Mouse (Mus musculus): ENCODE data around the gene Fam53b. TPM values are rescaled to one million over a fixed set of nuclear protein-coding genes. Genes with fewer than 3 reads are reported as not detected.

Fam53b gene
- polyA plus RNA-seq, 1 experiment from 2014 or later: 20.4 TPM

DNA sequence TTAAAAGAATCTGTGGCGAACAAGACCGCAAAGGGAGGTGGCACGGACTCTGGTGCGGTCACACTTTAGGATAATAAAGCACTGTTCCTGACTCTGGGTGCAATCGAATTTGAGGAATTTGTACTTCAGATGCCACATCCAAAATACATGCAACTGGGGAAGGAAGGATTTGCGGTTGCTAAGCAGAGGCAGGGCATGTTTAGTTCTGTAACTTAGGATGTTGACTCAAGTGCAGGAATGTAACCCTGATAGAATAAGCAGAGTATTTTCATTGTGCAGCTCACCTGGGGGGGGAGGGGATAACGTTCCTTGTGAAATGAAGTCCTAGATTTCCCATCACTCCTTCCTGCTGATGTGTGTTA, 384 bp upstream of the Fam53b start:
- H3K27me3 ChIP-seq (replicated peaks; ENCODE audit: control insufficient read depth, insufficient read depth, low read length): no peaks in the 10 kb centered on the region
- H3K27ac ChIP-seq (ENCODE audit: low read depth): peak overlapping the region; percentile 90; the same call in 1 of the 2 replicates
- no peak for ATAC-seq (replicated peaks; ENCODE audit: low FRiP score, low TSS enrichment, low read depth)
- peak overlapping the region; percentile 76 for H3K4me3 ChIP-seq (ENCODE audit: low read depth, low read length)
- no peaks in the 10 kb centered on the region for H3K9me3 ChIP-seq (ENCODE audit: control insufficient read depth, low read length)
- no peaks in the 10 kb centered on the region for H3K36me3 ChIP-seq (ENCODE audit: control insufficient read depth, insufficient read depth, low read length)
- WGBS: 2% methylated on average over 7 of the region's 7 CpGs
- no peak for DNase-seq (ENCODE audit: low spot score)
- peaks cover 35% of the 10 kb centered on the region for H3K4me1 ChIP-seq (replicated peaks; ENCODE audit: control insufficient read depth, insufficient read depth, low read length)
- peak overlapping the region; percentile 87 for H3K4me2 ChIP-seq (ENCODE audit: low read length)
- peak overlapping the region; percentile 78 for H3K9ac ChIP-seq (ENCODE audit: low read length)

GRCm38 (mm10) chr7:132812619-132813415, 869 bp downstream of the Fam53b start:
- DNase-seq (ENCODE audit: low spot score) (peak; percentile 84), ATAC-seq (replicated peaks; ENCODE audit: low FRiP score, low TSS enrichment, low read depth) (peak; percentile 28; the same call in 1 of the 2 replicates)
- peak overlapping the region; percentile 90 for H3K27ac ChIP-seq (ENCODE audit: low read depth)
- peaks cover 47% of the 10 kb centered on the region for H3K4me1 ChIP-seq (replicated peaks; ENCODE audit: control insufficient read depth, insufficient read depth, low read length)
- peak overlapping the region; percentile 76 for H3K4me3 ChIP-seq (ENCODE audit: low read depth, low read length)
- no peaks in the 10 kb centered on the region for H3K36me3 ChIP-seq (ENCODE audit: control insufficient read depth, insufficient read depth, low read length)
- no peaks in the 10 kb centered on the region for H3K9me3 ChIP-seq (ENCODE audit: control insufficient read depth, low read length)
- H3K4me2 ChIP-seq (ENCODE audit: low read length): peak overlapping the region; percentile 87
- under 1% methylated on average over 57 of the region's 59 CpGs for WGBS
- H3K27me3 ChIP-seq (replicated peaks; ENCODE audit: control insufficient read depth, insufficient read depth, low read length): no peaks in the 10 kb centered on the region
- peak overlapping the region; percentile 78 for H3K9ac ChIP-seq (ENCODE audit: low read length)

DNA sequence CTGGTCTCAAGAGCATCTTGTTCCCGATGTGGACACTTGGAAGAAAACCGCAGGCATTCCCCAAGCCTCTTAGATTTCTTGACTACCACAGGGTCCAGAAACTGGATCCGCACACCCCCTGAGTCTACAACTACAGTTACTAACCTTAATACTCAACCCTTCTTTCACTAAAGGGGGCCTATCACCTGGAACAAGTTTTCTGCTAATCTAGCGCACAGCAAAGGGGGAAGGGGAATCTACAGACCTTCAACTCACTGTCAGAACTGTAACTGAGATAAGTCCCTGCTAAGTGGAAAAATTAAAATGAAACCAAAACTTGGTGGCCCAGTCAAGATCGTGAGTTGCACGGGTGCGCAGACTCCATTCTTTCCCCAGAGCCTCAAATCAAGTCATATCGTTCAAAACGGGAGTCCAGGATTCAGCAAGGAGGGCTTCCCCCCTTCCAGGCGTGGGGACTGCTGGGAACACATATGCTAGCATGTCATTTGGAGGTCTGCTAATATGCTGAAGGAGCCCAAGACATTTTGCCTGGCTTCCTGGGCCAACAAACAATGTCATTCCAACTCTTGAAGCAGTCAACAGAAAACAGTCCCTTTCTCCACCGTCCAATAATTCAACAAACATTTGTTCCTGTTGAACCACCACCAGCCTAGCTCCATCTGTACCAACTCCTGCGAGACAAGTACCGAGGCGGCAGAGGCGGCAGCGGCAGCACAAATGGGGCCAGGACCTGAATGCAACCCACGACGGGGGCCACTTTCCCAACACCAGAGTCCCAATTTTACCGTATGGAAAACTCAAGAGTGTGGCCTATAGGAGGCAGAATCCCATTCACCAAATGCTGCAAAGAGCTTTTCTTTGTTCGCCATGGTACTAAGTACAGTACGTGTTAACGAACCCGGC, 1.7 kb downstream of the Fam53b start:
- peak overlapping the region; percentile 76 for H3K4me3 ChIP-seq (ENCODE audit: low read depth, low read length)
- no peaks in the 10 kb centered on the region for H3K9me3 ChIP-seq (ENCODE audit: control insufficient read depth, low read length)
- ATAC-seq (replicated peaks; ENCODE audit: low FRiP score, low TSS enrichment, low read depth) (no peak), DNase-seq (ENCODE audit: low spot score) (peak; percentile 67)
- peaks cover 55% of the 10 kb centered on the region for H3K4me1 ChIP-seq (replicated peaks; ENCODE audit: control insufficient read depth, insufficient read depth, low read length)
- H3K27me3 ChIP-seq (replicated peaks; ENCODE audit: control insufficient read depth, insufficient read depth, low read length): no peaks in the 10 kb centered on the region
- H3K27ac ChIP-seq (ENCODE audit: low read depth): peak overlapping the region; percentile 90
- no peaks in the 10 kb centered on the region for H3K36me3 ChIP-seq (ENCODE audit: control insufficient read depth, insufficient read depth, low read length)
- WGBS: 14% methylated on average over 23 of the region's 23 CpGs
- peak overlapping the region; percentile 78 for H3K9ac ChIP-seq (ENCODE audit: low read length)
- peak overlapping the region; percentile 87 for H3K4me2 ChIP-seq (ENCODE audit: low read length)

- Histone ChIP-seq H3K4me2 (ENCODE audit: low read length) (no peak overlapping the region), H3K4me3 (ENCODE audit: low read depth, low read length) (no peak overlapping the region), H3K27me3 (replicated peaks; ENCODE audit: control insufficient read depth, insufficient read depth, low read length) (no peaks in the 10 kb centered on the region), H3K27ac (ENCODE audit: low read depth) (no peak overlapping the region), H3K9ac (ENCODE audit: low read length) (no peak overlapping the region), H3K36me3 (ENCODE audit: control insufficient read depth, insufficient read depth, low read length) (no peaks in the 10 kb centered on the region), H3K4me1 (replicated peaks; ENCODE audit: control insufficient read depth, insufficient read depth, low read length) (peaks cover 60% of the 10 kb centered on the region), H3K9me3 (ENCODE audit: control insufficient read depth, low read length) (no peaks in the 10 kb centered on the region)
- DNase-seq (ENCODE audit: low spot score) (peak; percentile 96), ATAC-seq (replicated peaks; ENCODE audit: low FRiP score, low TSS enrichment, low read depth) (no peak)
- WGBS: 65% methylated on average over 1 of the region's 1 CpGs
Observed at GRCm38 (mm10) chr7:132810879-132811278, 2.8 kb downstream of the Fam53b start.

- Histone ChIP-seq H3K4me2 (ENCODE audit: low read length) (0 out of 2 replicates have a peak overlapping the region, but pooled peaks have one; percentile 11), H3K36me3 (ENCODE audit: control insufficient read depth, insufficient read depth, low read length) (no peaks in the 10 kb centered on the region), H3K4me1 (replicated peaks; ENCODE audit: control insufficient read depth, insufficient read depth, low read length) (peaks cover 65% of the 10 kb centered on the region), H3K4me3 (ENCODE audit: low read depth, low read length) (no peak overlapping the region), H3K9me3 (ENCODE audit: control insufficient read depth, low read length) (no peaks in the 10 kb centered on the region), H3K27ac (ENCODE audit: low read depth) (peak overlapping the region; percentile 88), H3K9ac (ENCODE audit: low read length) (no peak overlapping the region), H3K27me3 (replicated peaks; ENCODE audit: control insufficient read depth, insufficient read depth, low read length) (no peaks in the 10 kb centered on the region)
- no peak for DNase-seq (ENCODE audit: low spot score)
- ATAC-seq (replicated peaks; ENCODE audit: low FRiP score, low TSS enrichment, low read depth): no peak
- 27% methylated on average over 6 of the region's 6 CpGs for WGBS
Observed at GRCm38 (mm10) chr7:132810368-132810767, 3.3 kb downstream of the Fam53b start.

GRCm38 (mm10) chr7:132809721-132810120, 4.0 kb downstream of the Fam53b start:
- DNase-seq (ENCODE audit: low spot score) (no peak), ATAC-seq (replicated peaks; ENCODE audit: low FRiP score, low TSS enrichment, low read depth) (no peak)
- H3K4me1 ChIP-seq (replicated peaks; ENCODE audit: control insufficient read depth, insufficient read depth, low read length): peaks cover 67% of the 10 kb centered on the region
- H3K4me2 ChIP-seq (ENCODE audit: low read length): peak overlapping the region; percentile 37
- 31% methylated on average over 6 of the region's 6 CpGs for WGBS
- no peaks in the 10 kb centered on the region for H3K9me3 ChIP-seq (ENCODE audit: control insufficient read depth, low read length)
- no peaks in the 10 kb centered on the region for H3K27me3 ChIP-seq (replicated peaks; ENCODE audit: control insufficient read depth, insufficient read depth, low read length)
- H3K36me3 ChIP-seq (ENCODE audit: control insufficient read depth, insufficient read depth, low read length): no peaks in the 10 kb centered on the region
- no peak overlapping the region for H3K4me3 ChIP-seq (ENCODE audit: low read depth, low read length)
- H3K9ac ChIP-seq (ENCODE audit: low read length): no peak overlapping the region; the same call in 1 of the 2 replicates
- peak overlapping the region; percentile 88 for H3K27ac ChIP-seq (ENCODE audit: low read depth)

DNA sequence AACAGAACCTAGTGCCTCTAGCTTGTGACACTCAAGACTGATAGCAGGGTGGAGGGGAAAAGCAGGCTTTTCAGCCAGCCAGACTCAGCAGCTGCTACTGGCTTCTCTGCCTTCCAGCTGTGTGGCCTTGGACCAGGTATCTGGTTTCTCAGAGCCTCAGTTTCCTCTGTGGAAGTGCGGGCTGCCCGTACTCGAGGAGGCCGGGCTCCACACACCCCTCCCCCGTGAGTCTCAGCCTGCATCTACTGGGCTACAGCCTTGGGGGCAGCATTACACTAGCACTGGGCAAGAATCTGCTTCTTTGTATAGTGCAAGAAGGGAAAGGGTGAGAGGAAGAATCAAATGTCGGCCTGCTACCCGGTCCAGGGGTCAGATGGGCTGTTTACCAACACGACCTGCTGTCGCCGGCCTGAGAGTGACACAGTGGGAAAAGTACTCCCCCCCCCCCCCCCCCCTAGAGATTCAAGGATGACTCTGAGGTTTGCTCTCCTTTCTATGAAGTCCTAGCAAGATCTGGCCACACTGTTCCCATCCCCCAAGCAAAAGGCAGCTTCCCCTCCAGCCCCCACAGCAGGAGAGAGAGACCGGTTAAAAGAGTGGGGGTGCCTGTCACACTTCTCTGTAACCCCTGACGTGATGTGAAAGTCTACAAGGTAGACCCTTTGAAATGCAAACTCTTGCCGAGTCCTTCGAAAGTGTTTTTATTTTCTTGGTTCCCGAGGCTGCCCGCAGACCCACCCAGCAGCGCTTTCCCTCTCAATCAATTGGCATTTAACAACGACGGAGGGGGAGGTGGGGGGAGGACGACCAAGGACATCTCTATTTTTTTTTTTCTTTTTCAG, 4.6 kb downstream of the Fam53b start:
- WGBS: 9% methylated on average over 20 of the region's 20 CpGs
- H3K9ac ChIP-seq (ENCODE audit: low read length): peak overlapping the region; percentile 7; the same call in 1 of the 2 replicates

More for the DNA sequence above, 4.6 kb downstream of the Fam53b start:
- peak overlapping the region; percentile 37 for H3K4me2 ChIP-seq (ENCODE audit: low read length)
- DNase-seq (ENCODE audit: low spot score) (peak; percentile 74), ATAC-seq (replicated peaks; ENCODE audit: low FRiP score, low TSS enrichment, low read depth) (no peak; the same call in 1 of the 2 replicates)
- H3K4me3 ChIP-seq (ENCODE audit: low read depth, low read length): no peak overlapping the region
- peak overlapping the region; percentile 88 for H3K27ac ChIP-seq (ENCODE audit: low read depth)
- H3K36me3 ChIP-seq (ENCODE audit: control insufficient read depth, insufficient read depth, low read length): no peaks in the 10 kb centered on the region
- H3K27me3 ChIP-seq (replicated peaks; ENCODE audit: control insufficient read depth, insufficient read depth, low read length): no peaks in the 10 kb centered on the region
- H3K4me1 ChIP-seq (replicated peaks; ENCODE audit: control insufficient read depth, insufficient read depth, low read length): peaks cover 71% of the 10 kb centered on the region
- H3K9me3 ChIP-seq (ENCODE audit: control insufficient read depth, low read length): no peaks in the 10 kb centered on the region

Measured in intestine, embryonic 14.5 days (tissue).